Mouse (Mus musculus): ENCODE measurements around the gene Vmn1r1. TPM values are rescaled to one million over a fixed set of nuclear protein-coding genes. Genes with fewer than 3 reads are reported as not detected.

The Vmn1r1 gene
- polyA plus RNA-seq, 1 experiment from 2014 or later = not detected

GRCm38 (mm10) chr1:182110185-182110584 is 54.1 kb downstream of the Vmn1r1 start:
- peaks cover 33% of the 10 kb centered on the region for H3K4me1 ChIP-seq
- no peak overlapping the region for H3K4me2 ChIP-seq
- H3K27me3 ChIP-seq = peaks cover 3% of the 10 kb centered on the region; the same call in 1 of the 2 replicates
- H3K36me3 ChIP-seq (ENCODE audit: poor library complexity, severe bottlenecking) = no peaks in the 10 kb centered on the region
- no peak for ATAC-seq
- H3K4me3 ChIP-seq = no peak overlapping the region
- WGBS = 90% methylated on average over 11 of the region's 11 CpGs
- H3K9me3 ChIP-seq (replicated peaks) = no peaks in the 10 kb centered on the region
- H3K27ac ChIP-seq = no peak overlapping the region
- H3K9ac ChIP-seq = no peak overlapping the region

GRCm38 (mm10) chr1:182108397-182109099 is 55.7 kb downstream of the Vmn1r1 start:
- Histone ChIP-seq H3K36me3 (ENCODE audit: poor library complexity, severe bottlenecking) (no peaks in the 10 kb centered on the region), H3K27me3 (no peaks in the 10 kb centered on the region), H3K27ac (no peak overlapping the region), H3K4me2 (no peak overlapping the region), H3K9me3 (replicated peaks) (no peaks in the 10 kb centered on the region), H3K4me3 (no peak overlapping the region), H3K9ac (no peak overlapping the region), H3K4me1 (peaks cover 20% of the 10 kb centered on the region)
- 87% methylated on average over 13 of the region's 13 CpGs for WGBS
- no peak for ATAC-seq

GRCm38 (mm10) chr1:182107251-182107650 is 57.0 kb downstream of the Vmn1r1 start:
- H3K27ac ChIP-seq = no peak overlapping the region
- no peaks in the 10 kb centered on the region for H3K9me3 ChIP-seq (replicated peaks)
- WGBS = 83% methylated on average over 9 of the region's 9 CpGs
- peaks cover 18% of the 10 kb centered on the region for H3K4me1 ChIP-seq
- H3K4me3 ChIP-seq = no peak overlapping the region
- H3K9ac ChIP-seq = no peak overlapping the region
- no peak overlapping the region for H3K4me2 ChIP-seq
- no peaks in the 10 kb centered on the region for H3K36me3 ChIP-seq (ENCODE audit: poor library complexity, severe bottlenecking)
- ATAC-seq = no peak
- no peaks in the 10 kb centered on the region for H3K27me3 ChIP-seq

- Histone ChIP-seq H3K4me3 (no peak overlapping the region), H3K9ac (no peak overlapping the region), H3K27me3 (no peaks in the 10 kb centered on the region), H3K4me1 (no peaks in the 10 kb centered on the region), H3K9me3 (replicated peaks) (no peaks in the 10 kb centered on the region), H3K27ac (no peak overlapping the region), H3K4me2 (no peak overlapping the region), H3K36me3 (ENCODE audit: poor library complexity, severe bottlenecking) (no peaks in the 10 kb centered on the region)
- 62% methylated on average over 3 of the region's 3 CpGs for WGBS
- no peak for ATAC-seq
Observed at GRCm38 (mm10) chr1:182105023-182105422, 59.3 kb downstream of the Vmn1r1 start.

Other genes starting within 250 kb of the Vmn1r1 start
- 35.0 and 37.3 TPM in 2 replicates for gene Enah, start 144.5 kb downstream of the Vmn1r1 start, polyA plus RNA-seq (2015; fragmentation: Nextera tagmentation; extraction: Ambion mirVana)
- gene Srp9, start 39.7 kb downstream of the Vmn1r1 start, polyA plus RNA-seq (2015; fragmentation: Nextera tagmentation; extraction: Ambion mirVana) = 139 and 150 TPM in 2 replicates
- gene Degs1, start 118.3 kb upstream of the Vmn1r1 start, polyA plus RNA-seq (2015; fragmentation: Nextera tagmentation; extraction: Ambion mirVana) = 48.7 and 49.3 TPM in 2 replicates
- 29.3 TPM in 2 replicates for gene Fbxo28, start 177.1 kb upstream of the Vmn1r1 start, polyA plus RNA-seq (2015; fragmentation: Nextera tagmentation; extraction: Ambion mirVana)
- 24.1 and 25.2 TPM in 2 replicates for gene Trp53bp2, start 244.7 kb upstream of the Vmn1r1 start, polyA plus RNA-seq (2015; fragmentation: Nextera tagmentation; extraction: Ambion mirVana)